Mouse (Mus musculus) CH12.LX (cell line): ENCODE data around the gene Col16a1. TPM values are rescaled to one million over a fixed set of nuclear protein-coding genes. Genes with fewer than 3 reads are reported as not detected.
A peak's percentile ranks its signal among the peaks of the same experiment; 100 is the strongest.

Experiments used
- DNase-seq: peaks from one replicate; pipeline ENCODE4 v3.0.0-alpha.2; 2013; ENCODE audit errors: extremely low read depth
- H3K27ac ChIP-seq: 2 replicates; pipeline ENCODE4 v1.5.1; 2012; ENCODE audit warnings: low read depth, mild to moderate bottlenecking, control low read depth, moderate library complexity; ENCODE audit not compliant: insufficient read depth
- H3K27me3 ChIP-seq: replicated peaks from 2 replicates; pipeline ENCODE3; 2012; ENCODE audit warnings: inconsistent platforms
- H3K36me3 ChIP-seq, 2 experiments: replicated peaks in 1 of 2; 2 replicates each; pipeline versions ENCODE3 to v1.6.1; 2012; ENCODE audit warnings: inconsistent platforms in 1 of 2, low read length in 1 of 2, mild to moderate bottlenecking in 1 of 2, mixed read lengths in 1 of 2, moderate library complexity in 1 of 2; ENCODE audit not compliant: control insufficient read depth in 1 of 2, insufficient read depth in 1 of 2
- H3K4me1 ChIP-seq, 2 experiments: 2 replicates each; pipeline ENCODE4 v1.6.1; 2012; ENCODE audit warnings: inconsistent platforms in 1 of 2, moderate library complexity in 1 of 2; ENCODE audit not compliant: insufficient read depth in 2 of 2, control insufficient read depth in 1 of 2
- H3K4me2 ChIP-seq: 2 replicates; pipeline ENCODE4 v1.6.1; 2012; ENCODE audit warnings: low read depth, mild to moderate bottlenecking, control low read depth; ENCODE audit not compliant: poor library complexity, insufficient read depth, severe bottlenecking
- H3K4me3 ChIP-seq, 3 experiments: fragments of 150-350 bp in 1 of 3; sonication (generic) in 1 of 3; replicated peaks in 1 of 3; 2 replicates each; pipeline versions ENCODE3 to v1.5.1; 2011 to 2012; ENCODE audit warnings: low read depth in 2 of 3, low read length in 2 of 3, mild to moderate bottlenecking in 2 of 3, moderate library complexity in 2 of 3, control low read depth in 1 of 3, improper control_type of control experiment in 1 of 3, inconsistent platforms in 1 of 3, mixed read lengths in 1 of 3; ENCODE audit not compliant: poor library complexity in 1 of 3
- H3K79me2 ChIP-seq: replicated peaks from 2 replicates; pipeline ENCODE4 v1.6.1; 2012; ENCODE audit warnings: mild to moderate bottlenecking, moderate library complexity; ENCODE audit not compliant: control insufficient read depth, poor library complexity, insufficient read depth, severe bottlenecking; ENCODE audit errors: extremely low read depth
- H3K9ac ChIP-seq: 2 replicates; pipeline ENCODE4 v1.6.1; 2012; ENCODE audit warnings: low read depth, mild to moderate bottlenecking, control low read depth, moderate library complexity; ENCODE audit not compliant: insufficient read depth
- H3K9me3 ChIP-seq: replicated peaks from 2 replicates; pipeline ENCODE3; 2012; ENCODE audit warnings: low read length, inconsistent platforms, mixed read lengths
- CHD1 ChIP-seq: IDR thresholded peaks from 2 replicates; pipeline ENCODE4 v1.6.1; 2012; ENCODE audit warnings: low read depth, low read length, improper control_type of control experiment, inconsistent platforms
- CHD2 ChIP-seq: IDR thresholded peaks from 2 replicates; pipeline ENCODE4 v1.6.1; 2011; ENCODE audit warnings: low read length, improper control_type of control experiment
- E2F4 ChIP-seq: IDR thresholded peaks from 2 replicates; pipeline ENCODE4 v1.6.1; 2011; ENCODE audit warnings: low read depth, low read length, improper control_type of control experiment; ENCODE audit not compliant: insufficient replicate concordance
- ELF1 ChIP-seq: IDR thresholded peaks from 2 replicates; pipeline ENCODE4 v1.6.1; 2014; ENCODE audit warnings: low read depth, mild to moderate bottlenecking, inconsistent platforms, low read length, improper control_type of control experiment
- EP300 ChIP-seq: IDR thresholded peaks from 2 replicates; pipeline ENCODE4 v1.6.1; 2011; ENCODE audit warnings: low read length, improper control_type of control experiment
- ETS1 ChIP-seq: conservative IDR thresholded peaks from 2 replicates; pipeline ENCODE4 v1.6.1; 2012; ENCODE audit warnings: low read depth, mild to moderate bottlenecking, inconsistent platforms, low read length, improper control_type of control experiment, moderate library complexity
- GABPA ChIP-seq: IDR thresholded peaks from 2 replicates; pipeline ENCODE4 v1.6.1; 2012; ENCODE audit warnings: low read depth, low read length, improper control_type of control experiment, inconsistent platforms; ENCODE audit not compliant: insufficient replicate concordance
- JUN ChIP-seq: IDR thresholded peaks from 2 replicates; pipeline ENCODE4 v1.6.1; 2011; ENCODE audit warnings: low read depth, mild to moderate bottlenecking, low read length, improper control_type of control experiment, moderate library complexity; ENCODE audit not compliant: insufficient read depth
- MXI1 ChIP-seq: IDR thresholded peaks from 2 replicates; pipeline ENCODE4 v1.6.1; 2011; ENCODE audit warnings: mild to moderate bottlenecking, low read depth, low read length, improper control_type of control experiment
- NRF1 ChIP-seq: IDR thresholded peaks from 2 replicates; pipeline ENCODE4 v1.6.1; 2014; ENCODE audit warnings: low read depth, mild to moderate bottlenecking, inconsistent platforms, low read length, improper control_type of control experiment, moderate library complexity
- POLR2A ChIP-seq: IDR thresholded peaks from 2 replicates; pipeline ENCODE4 v1.6.1; 2011; ENCODE audit warnings: low read depth, mild to moderate bottlenecking, improper control_type of control experiment, low read length
- POLR2AphosphoS2 ChIP-seq: IDR thresholded peaks from 2 replicates; pipeline ENCODE4 v1.6.1; 2011; ENCODE audit warnings: low read depth, low read length, improper control_type of control experiment
- SIN3A ChIP-seq: IDR thresholded peaks from 2 replicates; pipeline ENCODE4 v1.6.1; 2012; ENCODE audit warnings: low read length, improper control_type of control experiment, inconsistent platforms
- TBP ChIP-seq: conservative IDR thresholded peaks from 2 replicates; pipeline ENCODE4 v1.6.1; 2011; ENCODE audit warnings: low read depth, low read length, improper control_type of control experiment
- ZKSCAN1 ChIP-seq: IDR thresholded peaks from 2 replicates; pipeline ENCODE4 v1.6.1; 2012; ENCODE audit warnings: low read depth, inconsistent platforms, low read length, improper control_type of control experiment, borderline replicate concordance
- dilution Hi-C: fragments of 300-500 bp; cut with MboI; formaldehyde crosslinking; loops from 2 replicates; pipeline ENCODE4 v1.14.3; 2020; ENCODE audit warnings: low sequenced_read_pairs; ENCODE audit not compliant: extremely low pct_unique_long_range_greater_than_20kb, extremely low pct_ligation_motif_present
- in situ Hi-C: fragments of 300-500 bp; cut with MboI; formaldehyde crosslinking; loops from 3 replicates; pipeline ENCODE4 v1.14.3; 2019; ENCODE audit warnings: low sequenced_read_pairs, low pct_ligation_motif_present, low pct_unique_long_range_greater_than_20kb, mixed read lengths
- polyA plus RNA-seq: library from polyadenylated mRNA; unstranded; fragments of >175 nt; gene quantifications from 2 replicates; pipeline ENCODE4 v1.2.1, GENCODE M21; 2012; ENCODE audit warnings: low read depth; ENCODE audit not compliant: insufficient read length
- total RNA-seq, 2 experiments: library from RNA; depleted of rRNA; stranded (reverse); fragments of 300-350 nt in 1 of 2; fragments of >200 nt in 1 of 2; gene quantifications; 2 replicates each; pipeline ENCODE4 v1.2.3; 2012 to 2014

Col16a1 gene
- total and polyA plus RNA-seq, 3 experiments = not detected

DNA sequence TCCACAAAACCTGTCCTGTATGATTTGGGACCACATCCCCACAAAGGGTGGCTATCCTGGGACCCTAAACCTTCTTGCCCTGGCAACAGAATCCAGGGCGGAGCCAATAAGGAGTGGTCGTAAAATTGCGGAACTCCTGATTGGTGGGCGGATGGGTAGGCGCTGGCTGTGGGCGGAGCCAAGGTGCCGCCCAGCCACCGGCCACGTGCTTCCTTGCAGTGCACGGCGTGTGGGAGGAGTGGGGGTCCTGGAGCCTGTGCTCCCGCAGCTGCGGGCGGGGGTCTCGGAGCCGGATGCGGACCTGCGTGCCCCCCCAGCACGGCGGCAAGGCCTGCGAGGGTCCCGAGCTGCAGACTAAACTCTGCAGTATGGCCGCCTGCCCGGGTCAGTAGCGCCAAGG, 41.1 kb upstream of the Col16a1 start:
- TF ChIP-seq JUN (no peak), ELF1 (no peak), TBP (no peak), MXI1 (no peak), EP300 (no peak), GABPA (no peak), E2F4 (no peak), POLR2AphosphoS2 (no peak)
- dilution Hi-C loops (no loop called here), in situ Hi-C loops (no loop called here)
- no peak overlapping the region for H3K4me2 ChIP-seq
- H3K27me3 ChIP-seq = peaks cover 87% of the 10 kb centered on the region
- H3K79me2 ChIP-seq = no peaks in the 10 kb centered on the region
- no peak overlapping the region for H3K4me3 ChIP-seq
- H3K9me3 ChIP-seq = peaks cover 5% of the 10 kb centered on the region
- no peak overlapping the region for H3K27ac ChIP-seq
- no peak overlapping the region for H3K9ac ChIP-seq
- H3K4me1 ChIP-seq = no peaks in the 10 kb centered on the region
- H3K36me3 ChIP-seq = no peaks in the 10 kb centered on the region
- DNase-seq = no peak

DNA sequence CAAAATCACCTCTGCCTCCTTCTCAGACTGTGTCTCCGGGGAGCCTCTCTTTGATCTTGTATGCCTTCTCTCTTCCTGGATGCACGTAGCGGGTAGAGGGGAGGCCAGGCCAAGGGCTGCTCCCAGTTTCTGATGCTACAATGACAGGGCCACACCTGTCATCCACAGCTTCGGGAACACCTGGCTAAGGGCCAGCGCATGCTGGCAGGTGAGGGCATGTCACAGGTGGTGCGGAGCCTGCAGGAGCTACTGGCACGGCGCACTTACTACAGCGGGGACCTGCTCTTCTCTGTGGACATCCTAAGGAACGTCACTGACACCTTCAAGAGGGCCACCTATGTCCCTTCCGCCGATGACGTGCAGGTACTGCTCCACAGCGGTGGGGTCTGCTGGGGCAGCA, 38.6 kb upstream of the Col16a1 start:
- H3K36me3 ChIP-seq = no peaks in the 10 kb centered on the region
- in situ Hi-C loops = no loop called here
- H3K9ac ChIP-seq = no peak overlapping the region
- H3K4me1 ChIP-seq = no peaks in the 10 kb centered on the region
- no peaks in the 10 kb centered on the region for H3K79me2 ChIP-seq
- dilution Hi-C loops = no loop called here
- no peak overlapping the region for H3K4me2 ChIP-seq
- H3K27me3 ChIP-seq = peaks cover 93% of the 10 kb centered on the region
- no peak for DNase-seq
- H3K4me3 ChIP-seq = no peak overlapping the region
- TF ChIP-seq TBP = no peak
- no peak for TF ChIP-seq NRF1
- TF ChIP-seq POLR2A = no peak
- no peak for TF ChIP-seq ZKSCAN1
- TF ChIP-seq CHD2 = no peak
- TF ChIP-seq ELF1 = no peak
- TF ChIP-seq CHD1 = no peak
- TF ChIP-seq EP300 = no peak
- no peak for TF ChIP-seq SIN3A
- H3K9me3 ChIP-seq = peaks cover 2% of the 10 kb centered on the region
- H3K27ac ChIP-seq = no peak overlapping the region

DNA sequence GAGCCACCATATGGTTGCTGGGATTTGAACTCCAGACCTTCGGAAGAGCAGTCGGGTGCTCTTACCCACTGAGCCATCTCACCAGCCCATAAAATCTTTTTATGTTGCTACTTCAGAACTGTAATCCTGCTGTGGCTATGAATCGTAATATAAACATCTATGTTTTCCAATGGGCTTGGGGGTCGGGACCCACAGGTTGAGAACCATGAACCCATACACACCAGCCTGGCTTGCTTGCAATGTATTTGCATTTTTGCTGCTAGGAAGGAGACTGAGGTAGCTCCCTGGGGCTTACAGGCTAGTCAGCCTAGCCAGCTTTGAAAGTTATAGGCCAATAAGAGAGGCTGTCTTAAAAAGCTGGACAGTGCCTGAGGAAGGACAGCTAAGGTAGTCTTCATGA, 36.9 kb upstream of the Col16a1 start:
- Histone ChIP-seq H3K9ac (no peak overlapping the region), H3K4me3 (no peak overlapping the region), H3K4me1 (no peaks in the 10 kb centered on the region), H3K27ac (no peak overlapping the region)
- DNase-seq = no peak
- dilution Hi-C loops = no loop called here
- TF ChIP-seq CHD2 (peak; percentile 88), ETS1 (no peak)
- TF ChIP-seq, all 38 proteins: peak for 1
- Histone ChIP-seq H3K79me2 (no peaks in the 10 kb centered on the region), H3K36me3 (no peaks in the 10 kb centered on the region), H3K4me2 (no peak overlapping the region), H3K27me3 (peaks cover 93% of the 10 kb centered on the region), H3K9me3 (no peaks in the 10 kb centered on the region)
- in situ Hi-C loops = no loop called here
